Mouse (Mus musculus): ENCODE measurements around the gene Cspg4.

- peak; percentile 87 for TF ChIP-seq CTCF (conservative IDR thresholded peaks at IDR 0.05; ENCODE audit: insufficient read depth, insufficient read length, low read depth, low read length)
- no peak for TF ChIP-seq POLR2A (IDR thresholded peaks at IDR 0.05; ENCODE audit: low read depth, low read length)
Observed at GRCm38 (mm10) chr9:56847523-56847922, 17.3 kb upstream of the Cspg4 start.
